Mouse (Mus musculus) left cerebral cortex, postnatal 14 days (tissue): ENCODE results near the gene Sh2d5. TPM values are rescaled to one million over a fixed set of nuclear protein-coding genes. Genes with fewer than 3 reads are reported as not detected.

Source experiments
- DNase-seq, 2 experiments: peaks; one replicate each; pipeline ENCODE4 v3.0.0; 2021 to 2022; ENCODE audit warnings: low spot score in 2 of 2, mixed read lengths in 1 of 2
- intact Hi-C: fragments of 180-260 bp; cut with DNase I; formaldehyde crosslinking; loops from one replicate; pipeline ENCODE4 v1.15.1; 2025
- total RNA-seq, 2 experiments: library from RNA; stranded (reverse); gene quantifications; 2 replicates each; pipeline ENCODE4 v1.2.3; 2021

Sh2d5 gene
- total RNA-seq, 2 experiments from 2014 or later: 35.2 to 37.1 TPM

DNA sequence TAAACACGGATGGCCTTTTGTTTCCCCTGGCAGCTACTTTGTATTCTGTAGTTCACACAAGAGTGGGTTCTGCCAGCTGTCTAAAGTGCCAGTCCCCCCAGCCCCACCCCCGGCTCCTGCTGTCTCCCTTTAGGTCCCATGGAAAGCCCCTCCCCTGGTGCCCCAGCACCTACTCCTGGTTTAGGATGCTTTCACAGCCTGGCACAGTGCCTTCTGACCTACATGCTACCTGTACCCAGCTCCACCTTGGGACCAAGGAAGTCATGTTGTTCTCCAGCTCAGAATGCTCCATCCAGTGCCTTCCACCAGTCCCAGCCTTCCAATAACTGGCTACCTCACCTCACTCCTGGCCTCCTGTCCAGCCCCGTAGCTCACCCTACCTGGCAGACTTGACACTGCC, 56.8 kb downstream of the Sh2d5 start:
- intact Hi-C loops: no loop called here
- no peak for DNase-seq

DNA sequence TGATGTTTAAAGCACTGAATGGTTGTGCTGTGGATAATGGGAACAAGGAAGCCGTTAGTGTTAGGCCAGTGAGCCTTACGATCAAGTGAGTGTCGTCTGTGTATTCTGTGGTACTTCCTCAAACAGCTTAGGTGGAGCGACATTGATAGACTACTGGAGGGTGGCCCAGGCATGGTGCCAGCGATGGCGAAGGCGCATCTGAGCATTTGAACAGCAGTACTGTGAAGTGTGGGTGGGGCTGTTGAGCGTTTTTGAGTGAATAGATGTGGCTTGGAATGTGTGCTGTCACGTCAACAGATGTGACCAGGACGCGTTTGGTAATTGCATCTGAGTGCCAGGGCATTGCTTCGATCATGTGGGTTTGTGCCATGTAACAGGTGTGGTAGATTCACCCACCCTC, 57.5 kb downstream of the Sh2d5 start:
- no peak for DNase-seq
- intact Hi-C loops: no loop called here

DNA sequence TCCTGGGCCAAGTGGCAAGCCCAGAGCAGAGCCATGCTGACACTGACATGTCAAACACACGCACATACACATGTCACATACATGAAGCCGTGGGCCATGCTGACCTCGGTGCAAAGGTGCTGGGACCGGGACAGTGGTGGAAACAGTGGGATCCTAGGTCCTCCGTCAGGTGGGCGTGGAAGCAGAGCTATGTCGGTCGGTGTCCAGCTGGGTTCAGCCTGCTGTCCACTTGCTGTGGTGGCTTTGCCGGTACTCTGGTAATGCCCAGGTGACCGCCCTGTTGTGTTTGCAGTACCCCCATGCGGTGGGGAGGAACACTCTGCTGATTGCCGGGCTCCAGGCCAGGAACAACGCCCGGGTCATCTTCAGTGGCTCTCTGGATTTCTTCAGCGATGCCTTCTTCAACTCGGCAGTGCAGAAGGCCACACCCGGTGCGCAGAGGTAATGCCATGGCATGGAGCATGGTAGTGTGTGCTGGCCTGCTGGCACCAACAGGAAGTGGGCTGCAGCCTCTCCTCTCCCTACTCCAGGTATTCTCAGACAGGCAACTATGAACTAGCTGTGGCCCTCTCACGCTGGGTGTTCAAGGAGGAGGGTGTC, 60.2 kb downstream of the Sh2d5 start:
- intact Hi-C loops: no loop called here
- DNase-seq: no peak

Other genes with a start within 250 kb of the Sh2d5 start
- gene Hp1bp3, start 34.1 kb upstream of the Sh2d5 start, total RNA-seq: 100 to 1,000 TPM; 149 to 154 TPM
- gene Kif17, start within 50 bp of the Sh2d5 start, total RNA-seq: 10 to 100 TPM; 16.7 to 18.0 TPM
- gene Ddost, start 54.3 kb downstream of the Sh2d5 start, total RNA-seq: 100 to 1,000 TPM in 1 of 2 experiments, 10 to 100 TPM in 1; 96.9 to 101 TPM
- 100 to 1,000 TPM; 181 to 190 TPM for gene Pink1, start 75.9 kb downstream of the Sh2d5 start, total RNA-seq
- 1 to 10 TPM; 3.3 to 4.1 TPM for gene Cda, start 117.6 kb downstream of the Sh2d5 start, total RNA-seq
- gene Fam43b, start 146.1 kb downstream of the Sh2d5 start, total RNA-seq: 10 to 100 TPM; 33.9 TPM
- 10 to 100 TPM; 50.5 to 55.9 TPM for gene Mul1, start 184.3 kb downstream of the Sh2d5 start, total RNA-seq
- gene Camk2n1, start 203.9 kb downstream of the Sh2d5 start, total RNA-seq: 100 to 1,000 TPM; 755 to 854 TPM